Mouse (Mus musculus) hindbrain, embryonic 11.5 days (tissue): Measurements from ENCODE around the gene Tor1a. TPM values are rescaled to one million over a fixed set of nuclear protein-coding genes. Genes with fewer than 3 reads are reported as not detected.
"Not testable (repeated sequence)": the region's sequence is repeated elsewhere in the genome, so short reads cannot be mapped to it uniquely, and the experiment has no call there.

Experiments used
- ATAC-seq: fragments of 200-750 bp; cut with Nextera tagmentation; 2 replicates; pipeline ENCODE4 v1.8.0; 2017; ENCODE audit warnings: mild to moderate bottlenecking, moderate TSS enrichment, moderate library complexity; ENCODE audit not compliant: low FRiP score
- DNase-seq: peaks from one replicate; pipeline ENCODE4 v3.0.0-alpha.2; 2015; ENCODE audit warnings: low spot score
- H3K27ac ChIP-seq: fragments of 300-500 bp; sonication (generic); 2 replicates; pipeline ENCODE4 v1.5.1; 2014; ENCODE audit warnings: mild to moderate bottlenecking, low read depth, low read length
- H3K27me3 ChIP-seq: fragments of 300-500 bp; sonication (generic); 2 replicates; pipeline ENCODE4 v1.6.1; 2014; ENCODE audit warnings: mild to moderate bottlenecking, low read length, moderate library complexity, mixed read lengths; ENCODE audit not compliant: control insufficient read depth, insufficient read depth
- H3K36me3 ChIP-seq: fragments of 300-500 bp; sonication (generic); 2 replicates; pipeline ENCODE4 v1.6.1; 2014; ENCODE audit warnings: mild to moderate bottlenecking, low read length, moderate library complexity, mixed read lengths; ENCODE audit not compliant: control insufficient read depth, insufficient read depth
- H3K4me1 ChIP-seq: fragments of 300-500 bp; sonication (generic); replicated peaks from 2 replicates; pipeline ENCODE4 v1.6.1; 2014; ENCODE audit warnings: low read length, mixed read lengths; ENCODE audit not compliant: control insufficient read depth, insufficient read depth
- H3K4me2 ChIP-seq: fragments of 300-500 bp; sonication (generic); replicated peaks from 2 replicates; pipeline ENCODE4 v1.6.1; 2014; ENCODE audit warnings: mild to moderate bottlenecking, low read depth, low read length
- H3K4me3 ChIP-seq: fragments of 300-500 bp; sonication (generic); 2 replicates; pipeline ENCODE4 v1.5.1; 2014; ENCODE audit warnings: low read depth, low read length
- H3K9ac ChIP-seq: fragments of 300-500 bp; sonication (generic); 2 replicates; pipeline ENCODE4 v1.6.1; 2014; ENCODE audit warnings: low read depth, low read length
- H3K9me3 ChIP-seq: fragments of 300-500 bp; sonication (generic); 2 replicates; pipeline ENCODE4 v1.6.1; 2016; ENCODE audit warnings: low read length; ENCODE audit not compliant: control insufficient read depth
- WGBS: fragments of 180-500 bp; shearing (Covaris S2); extraction: QIAGEN DNeasy Blood & Tissue Kit; methylation state at CpG from one replicate; pipeline ENCODE4 v1.1.7; 2014; 5-methylcytosine and 5-hydroxymethylcytosine counted together
- polyA plus RNA-seq: library from polyadenylated mRNA; unstranded; fragments of >200 nt; fragmentation: Nextera tagmentation; extraction: Ambion mirVana; gene quantifications from 2 replicates; pipeline ENCODE4 v1.2.1, GENCODE M21; 2014

Gene Tor1a
- polyA plus RNA-seq, 1 experiment from 2014 or later, result 83.5 TPM

- Histone ChIP-seq H3K4me1 (no peaks in the 10 kb centered on the region), H3K27ac (no peak overlapping the region), H3K9me3 (no peaks in the 10 kb centered on the region), H3K9ac (no peak overlapping the region), H3K36me3 (no peaks in the 10 kb centered on the region), H3K4me3 (no peak overlapping the region), H3K4me2 (no peak overlapping the region), H3K27me3 (no peaks in the 10 kb centered on the region)
- ATAC-seq, result no peak
- WGBS, result 57% methylated on average over 4 of the region's 4 CpGs
- no peak for DNase-seq
Observed at GRCm38 (mm10) chr2:30938574-30938991, 29.1 kb downstream of the Tor1a start.

- H3K9me3 ChIP-seq, result no peaks in the 10 kb centered on the region
- H3K4me2 ChIP-seq, result no peak overlapping the region
- no peak overlapping the region for H3K4me3 ChIP-seq
- DNase-seq (no peak), ATAC-seq (no peak)
- H3K4me1 ChIP-seq, result no peaks in the 10 kb centered on the region
- no peak overlapping the region for H3K9ac ChIP-seq
- no peaks in the 10 kb centered on the region for H3K27me3 ChIP-seq
- WGBS, result 82% methylated on average over 8 of the region's 8 CpGs
- H3K36me3 ChIP-seq, result no peaks in the 10 kb centered on the region
- H3K27ac ChIP-seq, result no peak overlapping the region
Observed at GRCm38 (mm10) chr2:30937731-30938130, 30.0 kb downstream of the Tor1a start.

GRCm38 (mm10) chr2:30936808-30937207 lies 30.9 kb downstream of the Tor1a start:
- Histone ChIP-seq H3K9me3 (no peaks in the 10 kb centered on the region), H3K4me2 (no peak overlapping the region), H3K27ac (no peak overlapping the region), H3K27me3 (no peaks in the 10 kb centered on the region), H3K4me3 (no peak overlapping the region), H3K9ac (no peak overlapping the region), H3K36me3 (no peaks in the 10 kb centered on the region), H3K4me1 (no peaks in the 10 kb centered on the region)
- DNase-seq (no peak), ATAC-seq (no peak)
- WGBS, result 80% methylated on average over 3 of the region's 3 CpGs

DNA sequence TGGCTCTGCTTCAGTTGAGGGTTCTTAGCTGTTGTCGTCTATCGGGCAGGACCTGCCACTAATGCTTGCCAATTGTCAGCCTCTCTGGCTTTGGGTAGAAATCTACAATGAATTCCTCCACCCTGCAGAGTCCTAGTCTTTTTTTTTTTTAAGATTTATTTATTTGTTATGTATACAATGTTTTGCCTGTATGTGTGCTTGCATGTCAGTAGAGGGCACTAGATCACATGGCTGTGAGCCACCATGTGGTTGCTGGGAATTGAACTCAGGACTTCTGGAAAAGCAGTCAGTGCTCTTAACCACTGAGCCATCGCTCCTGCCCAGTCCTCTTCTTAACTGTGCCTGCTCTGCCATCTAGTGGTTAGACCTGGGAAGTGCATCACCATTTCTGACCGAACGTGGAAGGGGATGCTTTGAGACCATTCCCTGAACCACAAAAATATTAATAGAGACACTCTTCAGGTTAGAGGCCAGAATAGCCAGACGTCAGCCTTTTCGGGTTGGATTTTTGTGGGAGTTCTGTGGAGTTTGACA lies 33.7 kb downstream of the Tor1a start:
- Histone ChIP-seq H3K9me3 (no peaks in the 10 kb centered on the region), H3K27ac (no peak overlapping the region), H3K4me3 (no peak overlapping the region), H3K9ac (no peak overlapping the region), H3K36me3 (no peaks in the 10 kb centered on the region), H3K27me3 (no peaks in the 10 kb centered on the region), H3K4me1 (no peaks in the 10 kb centered on the region), H3K4me2 (no peak overlapping the region)
- WGBS, result 21% methylated on average over 7 of the region's 7 CpGs
- DNase-seq (peak; percentile 88), ATAC-seq (no peak)

- DNase-seq, result no peak
Observed at GRCm38 (mm10) chr2:30933032-30933431, 34.7 kb downstream of the Tor1a start.

GRCm38 (mm10) chr2:30931922-30932321 lies 35.8 kb downstream of the Tor1a start:
- Histone ChIP-seq H3K4me2 (no peak overlapping the region), H3K9me3 (no peaks in the 10 kb centered on the region), H3K4me3 (no peak overlapping the region), H3K36me3 (no peaks in the 10 kb centered on the region), H3K27me3 (no peaks in the 10 kb centered on the region), H3K4me1 (no peaks in the 10 kb centered on the region), H3K9ac (no peak overlapping the region), H3K27ac (no peak overlapping the region)
- 72% methylated on average over 3 of the region's 3 CpGs for WGBS
- DNase-seq, result no peak
- no peak for ATAC-seq

More at GRCm38 (mm10) chr2:30933032-30933431, 34.7 kb downstream of the Tor1a start:
- WGBS, result 73% methylated on average over 6 of the region's 6 CpGs
- Histone ChIP-seq H3K4me3 (no peak overlapping the region), H3K9me3 (no peaks in the 10 kb centered on the region), H3K36me3 (no peaks in the 10 kb centered on the region), H3K9ac (no peak overlapping the region), H3K4me2 (no peak overlapping the region), H3K4me1 (no peaks in the 10 kb centered on the region), H3K27ac (no peak overlapping the region), H3K27me3 (no peaks in the 10 kb centered on the region)
- ATAC-seq, result no peak

GRCm38 (mm10) chr2:30930846-30931245 lies 36.9 kb downstream of the Tor1a start:
- not testable (repeated sequence) for H3K4me1 ChIP-seq, H3K9me3 ChIP-seq, H3K4me2 ChIP-seq, DNase-seq, H3K9ac ChIP-seq, H3K27ac ChIP-seq, H3K27me3 ChIP-seq, H3K36me3 ChIP-seq, H3K4me3 ChIP-seq, ATAC-seq
- WGBS, result 95% methylated on average over 2 of the region's 2 CpGs

DNA sequence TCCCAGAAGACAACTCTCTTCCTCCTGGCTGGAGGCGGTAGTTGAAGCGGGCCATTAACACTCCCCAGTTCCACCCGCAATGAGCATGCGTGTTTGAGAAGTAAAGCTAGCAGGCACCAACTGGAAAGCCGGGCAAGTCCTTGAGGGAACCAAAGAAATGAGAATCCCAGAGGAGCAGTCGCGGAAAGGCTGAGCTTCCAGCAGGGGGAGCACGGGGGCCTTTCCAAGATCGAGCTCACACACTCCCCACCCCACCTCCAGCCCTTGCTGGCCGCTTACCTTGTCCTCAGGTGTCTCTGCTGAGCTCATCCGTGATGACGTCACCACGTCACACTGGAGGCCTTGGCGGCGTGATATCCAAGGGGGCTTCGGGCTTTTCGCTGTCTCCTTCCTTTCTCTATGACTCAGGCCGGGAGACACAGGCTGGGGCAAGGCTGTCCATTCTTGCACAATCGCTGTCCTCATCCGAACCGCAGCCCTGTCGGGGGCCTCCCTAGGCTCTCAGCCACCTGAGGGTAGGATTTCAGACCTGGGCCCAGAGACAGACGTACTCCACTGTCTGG lies 38.2 kb downstream of the Tor1a start, which contains the start of gene Ptges:
Ptges (minus strand) TSS at position 381 of the 563 bp plus-strand sequence.
- ATAC-seq (0 out of 2 replicates have a peak, but pooled peaks have one; percentile 22), DNase-seq (peak; percentile 81)
- H3K4me1 ChIP-seq, result no peaks in the 10 kb centered on the region
- H3K4me2 ChIP-seq, result peak within 1 kb of the TSS; percentile 52
- no peaks in the 10 kb centered on the region for H3K9me3 ChIP-seq
- no peaks in the 10 kb centered on the region for H3K27me3 ChIP-seq
- peak within 1 kb of the TSS; percentile 14; the same call in 1 of the 2 replicates for H3K4me3 ChIP-seq
- H3K27ac ChIP-seq, result no peak within 1 kb of the TSS
- peak within 1 kb of the TSS; percentile 45; the same call in 1 of the 2 replicates for H3K9ac ChIP-seq
- H3K36me3 ChIP-seq, result no peaks in the 10 kb centered on the region
- WGBS, result 4% methylated on average over 22 of the region's 23 CpGs

- WGBS, result 34% methylated on average over 12 of the region's 12 CpGs
- no peak overlapping the region for H3K4me3 ChIP-seq
- H3K27ac ChIP-seq, result no peak overlapping the region
Observed at GRCm38 (mm10) chr2:30928893-30929482, 38.7 kb downstream of the Tor1a start.

More at GRCm38 (mm10) chr2:30928893-30929482, 38.7 kb downstream of the Tor1a start:
- no peaks in the 10 kb centered on the region for H3K4me1 ChIP-seq
- H3K4me2 ChIP-seq, result peak overlapping the region; percentile 52
- no peaks in the 10 kb centered on the region for H3K27me3 ChIP-seq
- no peaks in the 10 kb centered on the region for H3K9me3 ChIP-seq
- no peak for ATAC-seq
- H3K9ac ChIP-seq, result no peak overlapping the region
- DNase-seq, result no peak
- no peaks in the 10 kb centered on the region for H3K36me3 ChIP-seq
